Mouse (Mus musculus) stomach, embryonic 15.5 days (tissue): Measurements from ENCODE around the gene Kdelr3. TPM values are rescaled to one million over a fixed set of nuclear protein-coding genes. Genes with fewer than 3 reads are reported as not detected.

Experiments
- microRNA-seq: library from miRNA; unstranded; fragments of <30 nt; microRNA quantifications from one replicate; pipeline ENCODE4, GENCODE M21; 2016
- polyA plus RNA-seq: library from polyadenylated mRNA; unstranded; fragments of >200 nt; fragmentation: Nextera tagmentation; extraction: Ambion mirVana; gene quantifications from 2 replicates; pipeline ENCODE4 v1.2.1, GENCODE M21; 2015

The Kdelr3 gene
- polyA plus RNA-seq, 1 experiment from 2014 or later = 98.2 TPM

Small RNA genes lying within 50 kb of the gene (microRNA-seq; reads per million reads assigned to microRNA genes)
- gene Gm44302 = not detected

Other genes starting within 250 kb of the Kdelr3 start
- 8.4 and 9.1 TPM in 2 replicates for gene Baiap2l2, start 230.9 kb upstream of the Kdelr3 start, polyA plus RNA-seq
- 16.6 and 18.9 TPM in 2 replicates for gene Pla2g6, start 188.0 kb upstream of the Kdelr3 start, polyA plus RNA-seq
- 5.2 and 6.6 TPM in 2 replicates for gene Maff, start 169.8 kb upstream of the Kdelr3 start, polyA plus RNA-seq
- gene Tmem184b, start 112.8 kb upstream of the Kdelr3 start, polyA plus RNA-seq = 58.5 and 59.9 TPM in 2 replicates
- 63.7 and 66.0 TPM in 2 replicates for gene Csnk1e, start 60.8 kb upstream of the Kdelr3 start, polyA plus RNA-seq
- 0.05 TPM in 1 of 2 replicates, not detected in the other for gene Kcnj4, start 11.2 kb upstream of the Kdelr3 start, polyA plus RNA-seq
- gene Ddx17, start 30.3 kb downstream of the Kdelr3 start, polyA plus RNA-seq = 48.5 and 51.4 TPM in 2 replicates
- 2.8 TPM in 2 replicates for gene Dmc1, start 88.7 kb downstream of the Kdelr3 start, polyA plus RNA-seq
- 1.3 and 1.4 TPM in 2 replicates for gene Fam227a, start 142.5 kb downstream of the Kdelr3 start, polyA plus RNA-seq
- 41.4 and 42.2 TPM in 2 replicates for gene Cby1, start 142.8 kb downstream of the Kdelr3 start, polyA plus RNA-seq
- gene Tomm22, start 154.4 kb downstream of the Kdelr3 start, polyA plus RNA-seq = 227 and 254 TPM in 2 replicates
- 21.2 and 22.0 TPM in 2 replicates for gene Josd1, start 171.5 kb downstream of the Kdelr3 start, polyA plus RNA-seq
- 28.2 and 29.3 TPM in 2 replicates for gene Gtpbp1, start 174.4 kb downstream of the Kdelr3 start, polyA plus RNA-seq
- gene Sun2, start 226.1 kb downstream of the Kdelr3 start, polyA plus RNA-seq = 4.9 and 5.1 TPM in 2 replicates